Mouse (Mus musculus): ENCODE results near the gene Cul3. TPM values are rescaled to one million over a fixed set of nuclear protein-coding genes. Genes with fewer than 3 reads are reported as not detected.
A peak's percentile ranks its signal among the peaks of the same experiment; 100 is the strongest.

The Cul3 gene
- polyA plus RNA-seq, 1 experiment from 2014 or later: 25.5 TPM

DNA sequence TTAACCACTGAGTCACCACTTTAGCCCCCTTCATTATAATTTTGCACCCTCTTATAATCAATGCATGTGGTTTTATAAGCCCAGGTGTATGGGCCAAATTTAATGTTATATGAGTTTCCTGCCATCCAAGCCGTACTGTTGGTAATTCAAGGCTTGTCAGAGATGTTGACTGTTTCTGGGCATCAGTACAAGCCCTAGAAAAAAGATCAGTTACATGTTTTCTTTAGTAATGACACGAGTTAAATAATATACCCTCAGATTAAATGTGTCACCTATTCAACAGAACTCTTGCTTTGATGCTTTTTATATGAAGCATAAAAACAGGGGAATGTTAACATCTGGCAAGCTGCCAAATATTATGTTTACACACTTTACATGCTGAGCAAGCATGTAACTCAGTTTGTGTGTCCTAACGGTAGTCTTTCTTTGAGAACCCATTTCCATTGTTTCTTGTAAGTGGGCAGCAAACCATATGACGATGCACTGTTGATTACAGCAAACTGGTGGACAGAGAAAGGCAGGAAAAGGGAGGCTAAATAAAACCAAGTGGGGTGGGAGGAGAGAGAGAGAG, 19.8 kb upstream of the Cul3 start:
- H3K27me3 ChIP-seq: no peaks in the 10 kb centered on the region
- H3K4me3 ChIP-seq: no peak overlapping the region
- no peaks in the 10 kb centered on the region for H3K4me1 ChIP-seq
- ATAC-seq (ENCODE audit: insufficient number of reproducible peaks, insufficient read depth, low FRiP score, low TSS enrichment): no peak
- H3K4me2 ChIP-seq (replicated peaks): no peak overlapping the region
- H3K27ac ChIP-seq: no peak overlapping the region
- 61% methylated on average over 4 of the region's 4 CpGs for WGBS
- no peaks in the 10 kb centered on the region for H3K36me3 ChIP-seq
- H3K9ac ChIP-seq: no peak overlapping the region
- no peaks in the 10 kb centered on the region for H3K9me3 ChIP-seq

DNA sequence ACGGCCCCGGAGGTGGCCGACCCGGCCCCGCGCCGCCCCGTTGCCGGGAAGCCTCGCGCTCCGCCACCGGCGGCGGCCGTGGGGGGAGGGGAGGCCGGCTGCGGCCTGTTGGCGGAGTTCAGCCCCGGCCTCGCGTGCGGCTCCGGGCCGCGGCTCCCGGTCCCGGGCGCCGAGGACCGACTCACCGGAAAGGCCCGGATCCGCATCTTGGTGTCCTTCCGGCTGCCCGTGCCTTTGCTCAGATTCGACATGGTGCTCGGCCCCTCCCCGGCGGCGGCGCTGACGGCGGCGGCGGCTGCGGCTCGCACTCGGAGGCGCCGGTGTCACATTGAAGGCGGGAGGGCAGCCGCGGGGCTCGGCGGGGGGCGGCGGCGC, 232 bp downstream of the Cul3 start:
- Histone ChIP-seq H3K27ac (peak overlapping the region; percentile 98), H3K36me3 (no peaks in the 10 kb centered on the region), H3K4me1 (peaks cover 14% of the 10 kb centered on the region), H3K9me3 (no peaks in the 10 kb centered on the region), H3K4me3 (peak overlapping the region; percentile 92), H3K9ac (peak overlapping the region; percentile 99), H3K27me3 (no peaks in the 10 kb centered on the region), H3K4me2 (replicated peaks) (peak overlapping the region; percentile 87)
- 0 out of 2 replicates have a peak, but pooled peaks have one; percentile 2 for ATAC-seq (ENCODE audit: insufficient number of reproducible peaks, insufficient read depth, low FRiP score, low TSS enrichment)
- under 1% methylated on average over 41 of the region's 59 CpGs for WGBS

DNA sequence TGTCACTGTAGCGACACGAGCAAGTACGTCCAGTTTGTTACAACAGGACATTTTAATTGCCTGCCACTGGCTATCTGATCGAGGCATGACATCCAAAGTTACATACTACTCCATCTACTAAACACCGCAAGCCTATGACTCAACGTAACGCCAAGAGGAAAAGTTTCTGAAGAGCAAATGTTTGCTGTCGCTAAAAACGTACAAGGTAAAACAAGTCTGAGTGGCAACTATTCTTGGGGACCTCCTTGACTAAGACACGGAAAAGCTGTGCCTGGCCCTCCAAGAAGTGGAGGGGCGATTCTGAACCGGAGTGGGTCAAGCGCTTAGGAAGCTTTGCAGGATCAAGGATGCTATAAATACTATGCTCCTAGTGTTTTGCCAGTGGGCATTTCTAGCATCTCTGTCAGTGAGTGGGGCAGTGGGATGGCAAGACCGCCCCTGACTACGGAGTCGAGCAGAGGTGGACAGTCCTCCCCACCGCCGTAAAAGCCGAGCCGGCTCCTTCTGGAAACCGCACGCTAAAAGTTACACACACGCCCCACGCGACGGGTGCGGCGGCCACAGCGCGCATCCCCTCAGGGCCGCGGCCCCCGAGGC, 757 bp downstream of the Cul3 start:
- Histone ChIP-seq H3K27ac (peak overlapping the region; percentile 98), H3K4me2 (replicated peaks) (peak overlapping the region; percentile 87), H3K4me1 (peaks cover 14% of the 10 kb centered on the region), H3K9me3 (no peaks in the 10 kb centered on the region), H3K27me3 (no peaks in the 10 kb centered on the region), H3K4me3 (peak overlapping the region; percentile 92), H3K9ac (peak overlapping the region; percentile 99), H3K36me3 (no peaks in the 10 kb centered on the region)
- under 1% methylated on average over 33 of the region's 33 CpGs for WGBS
- 0 out of 2 replicates have a peak, but pooled peaks have one; percentile 10 for ATAC-seq (ENCODE audit: insufficient number of reproducible peaks, insufficient read depth, low FRiP score, low TSS enrichment)

DNA sequence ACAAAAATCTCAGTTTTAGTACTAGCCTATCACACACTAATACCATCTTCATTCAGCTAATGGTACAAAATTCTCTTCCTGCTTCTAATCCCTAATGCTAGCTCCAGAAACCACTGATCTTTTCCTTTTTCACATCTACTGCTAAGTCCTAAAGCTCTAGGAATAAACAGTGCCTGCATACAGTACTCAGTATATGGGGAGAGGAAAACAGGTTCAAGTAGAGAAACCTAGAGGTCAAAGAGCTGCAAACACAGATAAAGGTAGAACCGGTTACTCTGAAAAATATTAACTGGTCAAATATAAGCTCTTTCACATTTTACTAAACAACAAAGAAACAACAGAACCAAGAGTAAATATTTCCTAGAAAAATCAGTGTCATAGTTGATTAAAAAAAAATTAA, 1.9 kb downstream of the Cul3 start:
- Histone ChIP-seq H3K9me3 (no peaks in the 10 kb centered on the region), H3K4me2 (replicated peaks) (peak overlapping the region; percentile 87), H3K4me3 (0 out of 2 replicates have a peak overlapping the region, but pooled peaks have one; percentile 22), H3K27ac (no peak overlapping the region), H3K36me3 (no peaks in the 10 kb centered on the region), H3K4me1 (peaks cover 14% of the 10 kb centered on the region), H3K9ac (peak overlapping the region; percentile 54), H3K27me3 (no peaks in the 10 kb centered on the region)
- no peak for ATAC-seq (ENCODE audit: insufficient number of reproducible peaks, insufficient read depth, low FRiP score, low TSS enrichment)
- 45% methylated on average over 1 of the region's 1 CpGs for WGBS

DNA sequence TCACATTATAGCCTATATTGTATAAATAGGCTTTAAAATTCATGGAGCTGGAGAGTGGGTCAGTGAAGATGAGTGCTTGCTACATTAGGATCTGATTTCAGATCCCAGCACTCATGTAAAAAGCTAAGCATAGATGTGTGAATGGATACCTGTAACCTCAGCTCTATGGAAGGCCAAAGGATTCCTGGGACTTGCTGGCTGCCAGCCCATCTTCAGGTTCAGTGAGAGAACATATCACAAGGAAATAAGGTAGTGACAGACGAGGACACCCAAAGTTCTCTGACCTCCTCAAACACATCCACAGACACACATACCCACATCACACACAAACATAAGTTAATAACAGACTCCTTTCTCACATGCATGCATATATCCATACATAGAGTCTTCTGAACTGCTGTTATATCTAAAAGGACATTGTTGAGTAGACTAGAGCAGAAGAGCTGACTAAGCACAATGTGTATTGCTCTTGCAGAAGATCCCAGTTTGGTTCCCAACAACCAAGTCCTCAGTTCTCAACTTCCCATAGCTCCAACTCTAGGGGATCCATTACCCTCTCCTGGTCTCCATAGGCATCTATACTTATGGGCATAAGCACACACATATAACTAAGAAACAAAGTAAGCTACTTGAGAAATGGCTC, 4.4 kb downstream of the Cul3 start:
- no peak overlapping the region for H3K4me3 ChIP-seq
- H3K27me3 ChIP-seq: no peaks in the 10 kb centered on the region
- no peak for ATAC-seq (ENCODE audit: insufficient number of reproducible peaks, insufficient read depth, low FRiP score, low TSS enrichment)
- no peaks in the 10 kb centered on the region for H3K36me3 ChIP-seq
- H3K9ac ChIP-seq: no peak overlapping the region
- WGBS: 73% methylated on average over 1 of the region's 1 CpGs
- no peaks in the 10 kb centered on the region for H3K9me3 ChIP-seq
- no peak overlapping the region for H3K4me2 ChIP-seq (replicated peaks)
- H3K27ac ChIP-seq: no peak overlapping the region
- peaks cover 21% of the 10 kb centered on the region for H3K4me1 ChIP-seq

DNA sequence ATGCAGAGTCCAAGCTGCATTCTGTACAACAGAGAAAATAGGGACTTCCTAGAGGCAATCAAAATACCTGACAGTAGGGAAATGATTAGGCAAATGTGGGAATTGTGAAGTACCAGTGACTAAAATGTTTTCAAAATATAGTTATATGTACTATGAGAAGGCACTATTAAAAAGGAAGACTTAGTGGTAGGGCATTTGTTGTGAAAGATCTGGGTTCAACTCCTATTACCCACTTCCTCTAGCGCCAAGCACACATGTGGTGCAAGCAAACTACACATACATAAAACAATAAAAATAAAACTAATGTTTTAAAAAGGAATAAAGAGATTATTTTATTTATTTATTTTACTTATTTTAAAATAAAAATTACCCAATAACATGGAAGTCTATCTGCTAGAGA, 5.2 kb downstream of the Cul3 start:
- Histone ChIP-seq H3K4me2 (replicated peaks) (no peak overlapping the region), H3K4me1 (peaks cover 22% of the 10 kb centered on the region), H3K9ac (no peak overlapping the region), H3K9me3 (no peaks in the 10 kb centered on the region), H3K27me3 (no peaks in the 10 kb centered on the region), H3K4me3 (no peak overlapping the region), H3K27ac (no peak overlapping the region), H3K36me3 (no peaks in the 10 kb centered on the region)
- ATAC-seq (ENCODE audit: insufficient number of reproducible peaks, insufficient read depth, low FRiP score, low TSS enrichment): no peak
- 97% methylated on average over 1 of the region's 1 CpGs for WGBS

DNA sequence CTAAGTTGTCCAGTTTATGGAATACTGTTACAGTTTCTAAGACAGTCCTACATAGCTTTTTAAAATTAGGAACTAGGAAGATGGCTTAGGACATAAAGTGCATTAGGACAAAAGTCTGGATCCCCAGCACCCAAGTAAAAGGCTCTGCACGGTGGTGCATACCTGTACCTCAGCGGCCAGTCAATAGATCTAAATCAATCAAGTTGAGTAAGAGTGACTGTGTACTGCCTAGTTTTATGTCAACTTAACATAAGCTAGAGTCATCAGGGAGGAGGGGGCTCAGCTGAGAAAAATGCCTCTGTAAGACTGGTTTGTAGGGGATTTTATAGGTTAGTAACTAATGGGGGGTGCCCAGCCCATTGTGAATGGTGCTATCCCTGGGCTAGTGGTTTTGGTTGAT, 9.3 kb downstream of the Cul3 start:
- Histone ChIP-seq H3K4me1 (peaks cover 12% of the 10 kb centered on the region), H3K4me2 (replicated peaks) (no peak overlapping the region), H3K9me3 (no peaks in the 10 kb centered on the region), H3K27ac (no peak overlapping the region), H3K9ac (no peak overlapping the region), H3K36me3 (no peaks in the 10 kb centered on the region), H3K27me3 (no peaks in the 10 kb centered on the region), H3K4me3 (no peak overlapping the region)
- no peak for ATAC-seq (ENCODE audit: insufficient number of reproducible peaks, insufficient read depth, low FRiP score, low TSS enrichment)
- 73% methylated on average over 2 of the region's 2 CpGs for WGBS

DNA sequence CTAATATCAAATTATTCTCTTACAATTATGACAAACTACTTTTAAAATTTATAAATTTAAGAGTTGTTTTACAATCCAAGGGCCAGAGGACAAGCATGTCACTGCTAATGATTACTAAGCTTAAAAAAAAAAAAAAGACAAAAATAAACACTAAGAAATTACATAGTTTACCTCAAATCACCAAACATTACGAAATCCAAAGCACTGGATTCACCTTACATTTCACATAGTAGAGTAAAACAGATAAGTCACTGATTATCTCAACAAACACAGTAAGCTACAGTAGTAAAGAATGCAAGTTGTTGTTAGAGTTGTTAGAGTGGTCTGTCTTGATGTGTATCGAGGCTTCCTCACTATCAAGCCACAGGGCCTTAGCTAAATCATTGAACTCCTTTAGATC, 14.5 kb downstream of the Cul3 start:
- no peak overlapping the region for H3K4me2 ChIP-seq (replicated peaks)
- H3K9me3 ChIP-seq: no peaks in the 10 kb centered on the region
- WGBS: 89% methylated on average over 2 of the region's 2 CpGs
- H3K4me1 ChIP-seq: peaks cover under 1% of the 10 kb centered on the region; the same call in 1 of the 2 replicates
- H3K36me3 ChIP-seq: no peaks in the 10 kb centered on the region
- ATAC-seq (ENCODE audit: insufficient number of reproducible peaks, insufficient read depth, low FRiP score, low TSS enrichment): no peak
- H3K27ac ChIP-seq: no peak overlapping the region
- no peak overlapping the region for H3K4me3 ChIP-seq
- H3K27me3 ChIP-seq: no peaks in the 10 kb centered on the region
- no peak overlapping the region for H3K9ac ChIP-seq

DNA sequence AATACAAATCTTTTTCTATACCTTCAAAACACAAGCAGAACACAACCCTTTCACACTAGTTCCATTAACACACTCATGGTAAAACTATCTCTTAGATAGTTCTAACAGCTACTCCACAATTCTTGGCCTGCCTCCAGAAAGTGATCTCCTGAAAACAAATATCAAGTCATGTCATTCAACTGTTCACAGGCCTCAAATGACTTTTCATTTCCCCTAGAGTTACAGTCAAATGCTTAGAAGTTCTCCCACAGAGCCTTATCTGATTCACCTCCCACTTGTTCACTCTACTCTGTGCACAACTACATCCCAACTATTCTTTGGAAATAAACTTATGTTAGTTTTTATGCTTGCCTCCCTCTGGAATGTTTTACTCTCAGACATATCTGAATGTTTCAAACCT, 15.9 kb downstream of the Cul3 start:
- no peaks in the 10 kb centered on the region for H3K4me1 ChIP-seq
- no peaks in the 10 kb centered on the region for H3K36me3 ChIP-seq
- H3K4me2 ChIP-seq (replicated peaks): no peak overlapping the region
- ATAC-seq (ENCODE audit: insufficient number of reproducible peaks, insufficient read depth, low FRiP score, low TSS enrichment): no peak
- no peak overlapping the region for H3K27ac ChIP-seq
- H3K9ac ChIP-seq: no peak overlapping the region
- H3K27me3 ChIP-seq: no peaks in the 10 kb centered on the region
- H3K4me3 ChIP-seq: no peak overlapping the region
- H3K9me3 ChIP-seq: no peaks in the 10 kb centered on the region

DNA sequence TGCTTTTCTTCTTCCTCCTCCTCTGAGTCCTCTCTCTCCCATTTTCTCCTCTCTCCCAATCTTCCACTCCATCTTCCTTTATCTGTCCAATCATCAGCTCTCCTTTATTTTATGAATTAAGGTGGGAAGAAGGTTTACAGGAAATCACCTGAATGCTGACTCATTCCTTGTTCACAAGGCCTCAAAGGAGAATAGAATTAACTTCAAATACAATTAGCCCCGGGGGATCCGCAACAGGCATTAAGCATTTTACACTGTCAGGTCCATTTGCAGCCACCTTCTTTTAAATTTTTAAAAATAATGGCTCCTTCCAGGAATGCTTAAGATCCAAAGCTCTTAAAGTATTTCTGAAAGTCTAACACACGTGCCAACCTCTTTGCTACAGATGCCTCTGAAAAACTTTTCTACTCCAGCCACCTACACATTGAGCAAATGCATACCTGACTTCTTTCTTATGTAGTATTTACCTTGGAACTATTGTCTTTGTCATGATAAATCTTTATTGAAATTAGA, 24.7 kb downstream of the Cul3 start:
- no peaks in the 10 kb centered on the region for H3K27me3 ChIP-seq
- no peaks in the 10 kb centered on the region for H3K36me3 ChIP-seq
- no peaks in the 10 kb centered on the region for H3K9me3 ChIP-seq
- no peaks in the 10 kb centered on the region for H3K4me1 ChIP-seq
- H3K27ac ChIP-seq: no peak overlapping the region
- H3K9ac ChIP-seq: no peak overlapping the region
- WGBS: 88% methylated on average over 3 of the region's 3 CpGs
- ATAC-seq (ENCODE audit: insufficient number of reproducible peaks, insufficient read depth, low FRiP score, low TSS enrichment): no peak
- H3K4me3 ChIP-seq: no peak overlapping the region
- H3K4me2 ChIP-seq (replicated peaks): no peak overlapping the region

DNA sequence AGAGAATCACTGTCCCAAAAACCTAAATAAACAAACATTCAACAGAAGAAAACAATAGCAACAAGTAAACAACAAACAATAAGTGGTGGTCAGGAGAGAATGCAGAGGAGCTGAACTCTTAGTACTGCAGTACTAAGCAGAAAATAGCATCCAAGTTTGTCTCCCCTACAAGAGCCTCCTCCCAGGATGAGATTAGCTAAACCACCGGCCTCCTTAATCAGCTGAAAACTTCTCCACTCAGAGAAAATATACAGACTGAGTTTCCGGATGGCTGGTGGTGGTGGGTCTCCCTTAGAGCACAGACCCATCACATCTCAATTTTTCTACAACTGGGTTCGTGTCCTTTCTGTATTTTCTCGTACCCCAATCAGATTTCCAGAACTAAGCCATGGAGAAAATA, 47.0 kb downstream of the Cul3 start:
- no peaks in the 10 kb centered on the region for H3K27me3 ChIP-seq
- WGBS: 74% methylated on average over 4 of the region's 4 CpGs
- no peak for ATAC-seq (ENCODE audit: insufficient number of reproducible peaks, insufficient read depth, low FRiP score, low TSS enrichment)
- no peak overlapping the region for H3K4me3 ChIP-seq
- 0 out of 2 replicates have a peak, but pooled peaks cover 3% of the 10 kb centered on the region for H3K4me1 ChIP-seq
- H3K4me2 ChIP-seq (replicated peaks): no peak overlapping the region
- no peak overlapping the region for H3K27ac ChIP-seq
- no peaks in the 10 kb centered on the region for H3K9me3 ChIP-seq
- no peak overlapping the region for H3K9ac ChIP-seq
- no peaks in the 10 kb centered on the region for H3K36me3 ChIP-seq

DNA sequence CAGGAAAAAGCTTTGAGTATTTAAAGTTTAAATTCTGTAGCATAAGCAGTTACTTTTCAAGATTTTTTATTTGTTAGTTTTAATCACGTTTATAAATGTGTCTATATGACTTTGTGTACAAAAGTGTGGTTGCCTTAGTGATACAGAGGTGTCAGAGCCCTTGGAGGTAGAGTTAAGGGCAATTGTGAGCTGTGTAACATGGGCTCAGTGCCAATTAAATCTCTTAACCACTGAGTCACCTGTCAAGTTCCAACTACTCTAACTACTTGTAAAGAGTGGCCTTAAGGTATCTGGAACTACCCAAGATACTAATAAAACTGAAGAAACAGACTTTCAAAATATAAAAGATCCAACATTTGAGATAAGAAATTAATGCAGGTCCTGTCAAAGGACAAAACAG, 61.5 kb downstream of the Cul3 start:
- Histone ChIP-seq H3K4me1 (no peaks in the 10 kb centered on the region), H3K4me3 (no peak overlapping the region), H3K27me3 (no peaks in the 10 kb centered on the region), H3K9me3 (no peaks in the 10 kb centered on the region), H3K4me2 (replicated peaks) (no peak overlapping the region), H3K27ac (no peak overlapping the region), H3K36me3 (peaks cover 33% of the 10 kb centered on the region), H3K9ac (no peak overlapping the region)
- ATAC-seq (ENCODE audit: insufficient number of reproducible peaks, insufficient read depth, low FRiP score, low TSS enrichment): no peak
- WGBS: 85% methylated on average over 1 of the region's 1 CpGs
